Mouse (Mus musculus) neural tube, embryonic 12.5 days (tissue): ENCODE results near the gene Zfp978. TPM values are rescaled to one million over a fixed set of nuclear protein-coding genes. Genes with fewer than 3 reads are reported as not detected.
"Not testable (repeated sequence)": the region's sequence is repeated elsewhere in the genome, so short reads cannot be mapped to it uniquely, and the experiment has no call there.

Source experiments
- ATAC-seq: fragments of 200-750 bp; cut with Nextera tagmentation; 2 replicates; pipeline ENCODE4 v1.8.0; 2017; ENCODE audit warnings: low read depth, mild to moderate bottlenecking, moderate TSS enrichment, moderate library complexity; ENCODE audit not compliant: low FRiP score
- H3K27ac ChIP-seq: fragments of 300-500 bp; sonication (generic); 2 replicates; pipeline ENCODE4 v1.5.1; 2016
- H3K27me3 ChIP-seq: fragments of 300-500 bp; sonication (generic); replicated peaks from 2 replicates; pipeline ENCODE4 v1.6.1; 2016; ENCODE audit warnings: mild to moderate bottlenecking
- H3K36me3 ChIP-seq: fragments of 300-500 bp; sonication (generic); 2 replicates; pipeline ENCODE4 v1.6.1; 2016; ENCODE audit warnings: mild to moderate bottlenecking
- H3K4me1 ChIP-seq: fragments of 300-500 bp; sonication (generic); 2 replicates; pipeline ENCODE4 v1.6.1; 2016
- H3K4me2 ChIP-seq: fragments of 300-500 bp; sonication (generic); replicated peaks from 2 replicates; pipeline ENCODE4 v1.6.1; 2016; ENCODE audit warnings: mild to moderate bottlenecking
- H3K4me3 ChIP-seq: fragments of 300-500 bp; sonication (generic); 2 replicates; pipeline ENCODE4 v1.5.1; 2016
- H3K9ac ChIP-seq: fragments of 300-500 bp; sonication (generic); 2 replicates; pipeline ENCODE4 v1.6.1; 2016; ENCODE audit warnings: mild to moderate bottlenecking
- H3K9me3 ChIP-seq: fragments of 300-500 bp; sonication (generic); 2 replicates; pipeline ENCODE4 v1.6.1; 2016; ENCODE audit warnings: mild to moderate bottlenecking
- WGBS: fragments of 180-500 bp; shearing (Covaris S2); methylation state at CpG from one replicate; pipeline ENCODE4 v1.1.7; 2016; 5-methylcytosine and 5-hydroxymethylcytosine counted together
- polyA plus RNA-seq: library from polyadenylated mRNA; unstranded; fragments of >200 nt; fragmentation: Nextera tagmentation; extraction: Ambion mirVana; gene quantifications from 2 replicates; pipeline ENCODE4 v1.2.1, GENCODE M21; 2016

The Zfp978 gene
- polyA plus RNA-seq, 1 experiment from 2014 or later = not detected

DNA sequence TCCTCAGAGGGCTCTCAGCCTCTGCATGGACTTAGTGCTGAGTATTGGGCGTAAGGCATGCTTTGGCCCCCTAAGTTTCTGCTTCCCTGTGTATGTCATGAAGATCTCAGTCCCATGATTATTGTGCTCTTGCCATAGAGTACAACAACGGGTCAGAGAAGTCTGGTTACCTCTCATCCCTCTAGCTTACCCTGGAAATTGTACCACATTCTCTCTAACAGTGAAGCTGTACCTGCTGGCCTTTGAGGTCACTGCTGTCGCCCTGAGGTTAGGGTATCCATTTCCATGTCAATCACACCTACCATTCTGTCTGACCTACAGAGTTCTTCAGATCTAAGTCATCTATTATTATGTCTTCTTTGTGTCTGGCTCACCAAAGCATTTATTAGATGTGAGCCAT, 62.0 kb downstream of the Zfp978 start:
- Histone ChIP-seq H3K27ac (no peak overlapping the region), H3K9me3 (peaks cover 33% of the 10 kb centered on the region), H3K9ac (no peak overlapping the region), H3K4me3 (no peak overlapping the region), H3K27me3 (no peaks in the 10 kb centered on the region), H3K36me3 (no peaks in the 10 kb centered on the region), H3K4me2 (no peak overlapping the region), H3K4me1 (no peaks in the 10 kb centered on the region)
- WGBS = 51% methylated on average over 3 of the region's 3 CpGs
- ATAC-seq = no peak

DNA sequence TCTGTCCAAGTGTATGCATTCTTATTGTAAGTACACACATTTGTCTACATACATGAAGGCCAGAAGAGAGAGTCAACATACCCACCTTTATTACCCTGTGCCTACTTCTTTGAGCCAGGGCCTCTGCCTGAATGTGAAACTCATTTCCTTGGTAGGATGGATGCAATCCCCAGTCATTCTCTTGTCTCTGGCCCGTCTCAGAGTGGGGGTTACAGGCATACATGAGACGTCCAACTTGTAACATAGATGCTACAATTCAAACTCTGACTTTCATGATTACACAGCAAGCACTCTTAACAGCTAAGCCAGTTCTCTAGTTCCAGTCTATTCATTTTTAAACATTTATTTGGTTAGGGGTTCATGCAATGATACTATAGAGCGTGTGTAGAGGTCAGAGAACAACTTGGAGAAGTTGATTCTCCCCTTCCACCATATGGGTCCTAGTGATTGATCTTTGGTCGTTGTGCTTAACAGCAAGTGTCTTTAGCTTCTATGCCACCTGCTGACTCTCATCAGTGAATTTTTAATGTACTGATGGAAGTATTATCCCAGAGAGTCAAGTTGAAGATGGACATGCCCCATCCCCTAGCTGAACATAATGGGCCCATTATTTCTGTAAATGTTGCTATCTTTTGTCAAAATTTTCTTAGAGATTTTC, 62.7 kb downstream of the Zfp978 start:
- Histone ChIP-seq H3K4me1 (no peaks in the 10 kb centered on the region), H3K9me3 (peaks cover 34% of the 10 kb centered on the region), H3K27me3 (no peaks in the 10 kb centered on the region), H3K27ac (no peak overlapping the region), H3K4me3 (no peak overlapping the region), H3K9ac (no peak overlapping the region), H3K4me2 (no peak overlapping the region), H3K36me3 (no peaks in the 10 kb centered on the region)
- ATAC-seq = no peak
- WGBS = 62% methylated on average over 4 of the region's 4 CpGs

DNA sequence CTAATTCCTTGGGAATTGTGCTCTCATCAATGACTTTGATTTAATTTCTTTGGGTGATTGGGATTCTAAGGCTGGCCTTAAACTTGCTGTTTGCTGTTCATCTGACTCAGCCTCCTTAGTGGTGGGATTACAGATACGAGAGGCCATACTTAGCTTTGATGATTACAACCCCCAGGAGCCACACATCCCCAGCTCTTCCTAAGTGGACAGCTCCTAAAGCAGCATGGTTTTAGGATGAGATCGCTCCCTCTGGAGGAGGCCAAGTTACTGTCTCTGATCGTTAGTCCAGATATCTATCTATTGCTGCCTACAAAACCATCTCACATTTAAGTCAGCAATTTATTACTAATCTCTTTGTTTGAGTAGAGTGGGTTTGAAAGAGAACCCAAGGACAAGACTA, 63.3 kb downstream of the Zfp978 start:
- H3K27ac ChIP-seq, ATAC-seq, H3K4me1 ChIP-seq, H3K36me3 ChIP-seq, H3K4me3 ChIP-seq, H3K4me2 ChIP-seq, H3K9ac ChIP-seq, H3K27me3 ChIP-seq: not testable (repeated sequence)
- H3K9me3 ChIP-seq = peaks cover 33% of the 10 kb centered on the region
- 52% methylated on average over 3 of the region's 3 CpGs for WGBS

DNA sequence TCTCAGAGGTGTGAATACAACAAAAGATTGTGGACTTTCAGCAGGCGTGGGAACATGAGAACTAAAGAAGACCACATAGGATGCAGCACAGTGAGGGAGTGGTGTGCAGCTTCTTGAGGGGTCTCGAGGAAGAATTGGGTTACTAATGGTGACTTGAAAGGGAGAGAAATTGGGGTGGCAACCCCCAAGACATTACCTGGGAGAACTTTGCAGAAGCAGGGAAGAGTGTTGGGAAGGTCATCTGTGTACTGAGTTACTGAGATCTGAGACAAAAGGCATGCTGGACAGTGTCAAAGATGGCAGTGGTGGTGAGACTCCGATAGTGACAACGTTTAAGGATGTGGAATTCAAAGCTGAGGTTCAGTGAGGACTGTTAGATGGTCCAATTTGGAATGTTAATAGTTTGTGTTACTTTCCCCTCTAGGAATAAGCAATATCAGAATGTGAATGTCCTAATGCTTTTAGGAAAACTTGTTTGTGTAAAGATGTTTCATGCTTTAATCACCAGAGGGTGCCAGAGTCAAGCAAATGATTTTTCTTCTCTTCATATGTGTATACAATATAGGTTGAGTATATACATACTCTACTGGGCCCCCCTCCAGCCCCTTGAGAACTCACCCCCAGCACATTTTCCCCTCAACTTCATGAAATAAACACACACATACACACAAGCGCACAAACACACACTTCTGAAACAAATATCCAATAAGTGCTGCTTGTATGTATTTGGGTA, 64.7 kb downstream of the Zfp978 start:
- not testable (repeated sequence) for H3K36me3 ChIP-seq, H3K27me3 ChIP-seq, H3K9ac ChIP-seq, H3K4me2 ChIP-seq, ATAC-seq, H3K27ac ChIP-seq, H3K4me3 ChIP-seq, H3K4me1 ChIP-seq
- peaks cover 36% of the 10 kb centered on the region for H3K9me3 ChIP-seq
- WGBS = 55% methylated on average over 5 of the region's 5 CpGs

DNA sequence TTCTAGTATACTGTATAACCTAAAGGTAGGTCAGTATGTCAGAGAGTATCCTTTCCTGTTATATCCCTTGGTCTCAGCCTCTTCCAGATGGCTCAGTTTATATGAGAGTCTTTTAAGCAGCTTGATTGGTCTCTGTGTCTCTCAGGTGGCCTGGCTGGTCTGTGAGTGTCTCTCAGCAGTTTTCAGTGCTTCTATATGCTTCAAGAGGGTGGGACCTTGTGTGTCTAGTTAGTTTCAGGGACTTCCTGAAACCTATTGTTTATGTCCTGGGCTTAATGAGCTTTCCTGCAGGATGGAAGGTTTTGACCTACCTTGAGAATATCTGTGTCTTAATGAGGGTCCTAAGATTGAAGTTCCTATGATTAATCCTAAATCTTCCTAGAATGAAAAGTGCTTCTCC, 69.5 kb downstream of the Zfp978 start:
- H3K9ac ChIP-seq = no peak overlapping the region
- no peak overlapping the region for H3K4me2 ChIP-seq
- H3K9me3 ChIP-seq = peaks cover 33% of the 10 kb centered on the region
- no peak overlapping the region for H3K4me3 ChIP-seq
- no peaks in the 10 kb centered on the region for H3K4me1 ChIP-seq
- H3K27me3 ChIP-seq = no peaks in the 10 kb centered on the region
- no peak for ATAC-seq
- H3K36me3 ChIP-seq = no peaks in the 10 kb centered on the region
- no peak overlapping the region for H3K27ac ChIP-seq

DNA sequence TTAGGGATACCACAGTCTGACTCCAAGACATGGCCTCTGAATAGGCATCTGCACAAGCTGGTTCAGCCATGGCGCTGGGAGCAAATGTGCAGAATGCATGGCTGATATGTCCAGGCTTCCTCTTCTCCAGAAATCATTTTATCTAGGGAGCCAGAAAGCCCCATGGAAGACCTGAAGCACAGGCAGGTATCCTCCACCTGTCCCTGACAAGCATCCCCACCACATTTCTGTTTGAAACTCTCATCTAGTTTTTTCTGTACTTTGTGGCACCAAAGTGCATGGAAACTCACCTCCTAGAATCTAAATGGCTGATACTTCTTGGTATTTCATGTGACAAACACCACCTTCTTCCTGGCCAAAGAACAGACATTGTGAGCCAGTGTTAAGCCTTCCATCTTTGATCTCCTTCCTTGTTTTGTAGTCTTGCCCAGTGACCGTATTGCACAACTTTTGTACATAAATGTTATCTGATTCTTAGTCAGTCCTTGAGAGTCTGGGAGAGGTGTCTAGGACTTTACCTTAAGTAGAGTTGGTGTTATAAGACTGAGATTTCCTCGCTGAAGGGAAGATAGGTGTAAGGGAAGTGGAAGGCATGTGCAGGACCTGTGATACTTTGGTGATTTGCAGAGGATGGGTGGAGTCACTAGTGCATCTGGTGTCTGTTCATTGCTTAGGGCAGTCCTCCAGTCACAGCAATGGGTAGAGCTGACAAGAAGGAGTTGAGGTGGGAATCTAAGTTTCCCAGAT, 70.8 kb downstream of the Zfp978 start:
- not testable (repeated sequence) for H3K27ac ChIP-seq, H3K4me2 ChIP-seq, H3K4me1 ChIP-seq, H3K4me3 ChIP-seq, H3K36me3 ChIP-seq, H3K9ac ChIP-seq, H3K27me3 ChIP-seq
- ATAC-seq = 0 out of 2 replicates have a peak, but pooled peaks have one; percentile 15
- 76% methylated on average over 3 of the region's 3 CpGs for WGBS
- H3K9me3 ChIP-seq = peaks cover 35% of the 10 kb centered on the region

DNA sequence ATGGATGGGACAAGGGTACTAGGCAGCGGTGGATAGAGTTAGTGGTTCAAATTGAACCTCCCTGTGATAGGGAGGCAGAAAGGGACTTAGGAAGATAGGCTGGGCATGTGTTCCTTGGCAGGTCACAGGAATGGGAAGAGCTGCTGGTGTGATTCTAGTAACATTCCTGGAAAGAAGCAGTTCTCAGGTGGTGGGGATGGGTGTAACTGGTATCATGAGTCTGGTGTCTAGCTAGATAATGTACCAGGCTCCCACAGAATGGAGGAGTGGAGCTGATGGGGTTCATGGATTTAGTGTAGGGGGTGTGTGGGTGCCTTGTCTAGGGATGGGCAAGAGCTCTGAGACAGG, 71.3 kb downstream of the Zfp978 start:
- 90% methylated on average over 1 of the region's 1 CpGs for WGBS
- 0 out of 2 replicates have a peak, but pooled peaks have one; percentile 21 for ATAC-seq
- H3K27me3 ChIP-seq = no peaks in the 10 kb centered on the region
- H3K4me1 ChIP-seq = no peaks in the 10 kb centered on the region
- H3K9ac ChIP-seq = no peak overlapping the region
- H3K4me2 ChIP-seq = no peak overlapping the region
- H3K27ac ChIP-seq = no peak overlapping the region
- H3K36me3 ChIP-seq = no peaks in the 10 kb centered on the region
- no peak overlapping the region for H3K4me3 ChIP-seq
- peaks cover 39% of the 10 kb centered on the region for H3K9me3 ChIP-seq

DNA sequence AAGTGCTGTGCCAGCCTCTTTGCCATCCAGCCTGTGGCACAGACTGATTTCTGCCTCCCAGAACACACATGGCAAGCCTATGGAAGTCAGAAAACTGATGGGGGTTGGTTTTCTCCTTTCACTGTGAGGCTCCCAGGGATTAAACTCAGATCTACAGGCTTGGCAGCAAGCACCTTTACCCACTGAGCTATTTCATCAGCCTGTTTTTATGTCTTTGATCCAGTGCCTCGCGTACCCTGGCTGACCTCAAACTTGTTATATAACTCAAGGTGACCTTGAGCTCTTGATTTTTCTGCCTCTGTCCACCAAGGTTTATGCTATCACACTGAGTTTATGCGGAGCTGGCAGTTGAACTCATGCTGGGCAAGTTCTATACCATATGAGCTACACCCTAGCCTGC, 71.9 kb downstream of the Zfp978 start:
- H3K27me3 ChIP-seq = no peaks in the 10 kb centered on the region
- H3K4me2 ChIP-seq = no peak overlapping the region
- H3K9ac ChIP-seq = no peak overlapping the region
- no peak overlapping the region for H3K4me3 ChIP-seq
- peaks cover 39% of the 10 kb centered on the region for H3K9me3 ChIP-seq
- H3K4me1 ChIP-seq = no peaks in the 10 kb centered on the region
- H3K27ac ChIP-seq = no peak overlapping the region
- no peaks in the 10 kb centered on the region for H3K36me3 ChIP-seq
- 43% methylated on average over 3 of the region's 3 CpGs for WGBS
- ATAC-seq = 0 out of 2 replicates have a peak, but pooled peaks have one; percentile 31

DNA sequence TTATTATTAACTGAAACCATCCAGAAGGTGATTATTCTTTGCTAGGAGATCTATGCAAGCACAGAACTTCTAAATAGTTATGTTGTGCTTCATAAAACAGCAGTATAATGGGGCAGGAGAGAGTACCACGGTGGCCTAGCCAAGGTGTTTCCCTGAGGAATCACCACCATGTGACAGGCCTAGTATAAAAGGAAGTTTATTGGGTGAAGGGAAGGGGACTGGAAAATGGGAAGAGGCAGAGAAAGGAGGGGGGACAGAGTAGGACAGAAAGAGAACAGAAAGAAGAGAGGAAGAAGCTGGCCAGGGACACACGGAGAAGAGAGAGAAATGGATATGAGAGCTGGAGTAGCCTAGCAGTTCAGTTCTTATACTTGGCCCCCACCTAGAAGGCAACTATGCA, 72.8 kb downstream of the Zfp978 start:
- H3K9me3 ChIP-seq = peaks cover 38% of the 10 kb centered on the region
- WGBS = 43% methylated on average over 2 of the region's 2 CpGs
- no peaks in the 10 kb centered on the region for H3K27me3 ChIP-seq
- ATAC-seq = no peak
- H3K4me1 ChIP-seq = no peaks in the 10 kb centered on the region
- no peak overlapping the region for H3K4me2 ChIP-seq
- no peak overlapping the region for H3K27ac ChIP-seq
- H3K36me3 ChIP-seq = no peaks in the 10 kb centered on the region
- H3K9ac ChIP-seq = no peak overlapping the region
- H3K4me3 ChIP-seq = no peak overlapping the region

Other genes with a start within 250 kb of the Zfp978 start
- 4.1 and 5.6 TPM in 2 replicates for gene Zfp991, start 229.3 kb upstream of the Zfp978 start, polyA plus RNA-seq
- 0.08 and 0.09 TPM in 2 replicates for gene Zfp988, start 55.6 kb upstream of the Zfp978 start, polyA plus RNA-seq
- gene Zfp982, start 131.1 kb downstream of the Zfp978 start, polyA plus RNA-seq = 6.3 and 7.7 TPM in 2 replicates
- gene Gm16503, start 178.9 kb downstream of the Zfp978 start, polyA plus RNA-seq = 0.37 and 0.43 TPM in 2 replicates
- 0.26 TPM in 1 of 2 replicates, not detected in the other for gene Zfp985, start 192.0 kb downstream of the Zfp978 start, polyA plus RNA-seq